Mouse (Mus musculus) thymus, adult 2 months (tissue): ENCODE results near the gene Pom121l2. TPM values are rescaled to one million over a fixed set of nuclear protein-coding genes. Genes with fewer than 3 reads are reported as not detected.

Experiments used
- DNase-seq: peaks from one replicate; pipeline ENCODE4 v3.0.0; 2021
- H3K27ac ChIP-seq: fragments of 200-500 bp; 2 replicates; pipeline ENCODE4 v1.5.1; 2012; ENCODE audit warnings: low read length, control low read depth; ENCODE audit not compliant: control insufficient read depth, insufficient read depth
- H3K27me3 ChIP-seq: fragments of 200-500 bp; 2 replicates; pipeline ENCODE4 v1.6.1; 2012; ENCODE audit warnings: mild to moderate bottlenecking, low read length, moderate library complexity, mixed read lengths; ENCODE audit not compliant: control insufficient read depth, insufficient read depth
- H3K36me3 ChIP-seq: fragments of 200-500 bp; 2 replicates; pipeline ENCODE4 v1.6.1; 2012; ENCODE audit warnings: mild to moderate bottlenecking, low read length, moderate library complexity; ENCODE audit not compliant: control insufficient read depth, insufficient read depth
- H3K4me1 ChIP-seq: fragments of 200-500 bp; replicated peaks from 2 replicates; pipeline ENCODE4 v1.6.1; 2012; ENCODE audit warnings: low read length; ENCODE audit not compliant: control insufficient read depth, insufficient read depth
- H3K4me3 ChIP-seq: fragments of 200-500 bp; 2 replicates; pipeline ENCODE4 v1.5.1; 2012; ENCODE audit warnings: mild to moderate bottlenecking, low read length, control low read depth, moderate library complexity; ENCODE audit not compliant: control insufficient read depth, insufficient read depth
- CTCF ChIP-seq: fragments of 200-500 bp; IDR thresholded peaks from 2 replicates; pipeline ENCODE4 v1.5.1; 2012; ENCODE audit warnings: mild to moderate bottlenecking, control low read depth, low read length, moderate library complexity, borderline replicate concordance; ENCODE audit not compliant: control insufficient read depth, poor library complexity, insufficient read depth; ENCODE audit errors: extremely low read depth
- POLR2A ChIP-seq: fragments of 200-500 bp; IDR thresholded peaks from 2 replicates; pipeline ENCODE4 v1.6.1; 2012; ENCODE audit warnings: mild to moderate bottlenecking, low read length, control low read depth, moderate library complexity; ENCODE audit not compliant: control insufficient read depth, poor library complexity, insufficient read depth; ENCODE audit errors: extremely low read depth
- WGBS: fragments of 180-500 bp; shearing (Covaris S2); methylation state at CpG from one replicate; pipeline ENCODE4 v1.1.7; 2018; 5-methylcytosine and 5-hydroxymethylcytosine counted together
- polyA plus RNA-seq: library from polyadenylated mRNA; depleted of rRNA; stranded (reverse); fragments of >200 nt; gene quantifications from 2 replicates; pipeline ENCODE4 v1.2.3, GENCODE M21; 2012

The Pom121l2 gene
- polyA plus RNA-seq, 1 experiment = 0.08 TPM

- Histone ChIP-seq H3K27ac (no peak overlapping the region), H3K4me1 (peaks cover 16% of the 10 kb centered on the region), H3K27me3 (peaks cover 4% of the 10 kb centered on the region; the same call in 1 of the 2 replicates), H3K4me3 (peak overlapping the region; percentile 69), H3K36me3 (no peaks in the 10 kb centered on the region)
- TF ChIP-seq CTCF (no peak), POLR2A (no peak)
- DNase-seq = peak; percentile 77
- WGBS = under 1% methylated on average over 38 of the region's 38 CpGs
Observed at GRCm38 (mm10) chr13:22006334-22007120, 25.5 kb downstream of the Pom121l2 start.

DNA sequence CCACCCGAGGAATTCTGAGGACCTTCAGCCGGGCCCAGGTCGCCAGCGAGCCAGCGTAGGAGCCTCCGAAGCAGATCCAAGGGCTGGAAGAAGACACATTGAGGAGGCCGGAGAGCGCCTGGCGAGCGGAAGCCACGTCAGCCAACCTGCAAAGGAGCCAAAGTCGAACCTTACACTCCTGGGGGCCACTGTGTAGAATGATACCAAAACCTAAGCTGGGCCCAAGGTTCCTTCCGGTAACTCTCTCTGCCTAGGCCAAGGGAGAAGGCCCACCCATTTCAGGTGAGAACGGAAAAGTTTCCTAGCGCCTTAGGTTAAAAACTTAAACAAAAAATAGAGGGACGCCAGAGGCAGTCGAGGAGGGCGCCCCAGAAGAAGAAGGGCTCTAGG lies 26.1 kb downstream of the Pom121l2 start:
- peaks cover 11% of the 10 kb centered on the region for H3K4me1 ChIP-seq
- H3K36me3 ChIP-seq = no peaks in the 10 kb centered on the region
- no peak for DNase-seq
- peak overlapping the region; percentile 69 for H3K4me3 ChIP-seq
- H3K27me3 ChIP-seq = peaks cover 4% of the 10 kb centered on the region; the same call in 1 of the 2 replicates
- TF ChIP-seq POLR2A (no peak), CTCF (no peak)
- no peak overlapping the region for H3K27ac ChIP-seq
- 23% methylated on average over 18 of the region's 18 CpGs for WGBS

GRCm38 (mm10) chr13:22007872-22008271 lies 26.9 kb downstream of the Pom121l2 start:
- peaks cover 4% of the 10 kb centered on the region; the same call in 1 of the 2 replicates for H3K27me3 ChIP-seq
- DNase-seq = no peak

GRCm38 (mm10) chr13:22008707-22009106 lies 27.7 kb downstream of the Pom121l2 start:
- WGBS = 93% methylated on average over 3 of the region's 3 CpGs
- no peak for DNase-seq
- Histone ChIP-seq H3K4me1 (peaks cover 11% of the 10 kb centered on the region), H3K4me3 (no peak overlapping the region), H3K27ac (no peak overlapping the region), H3K27me3 (peaks cover 6% of the 10 kb centered on the region; the same call in 1 of the 2 replicates), H3K36me3 (no peaks in the 10 kb centered on the region)
- no peak for TF ChIP-seq POLR2A
- TF ChIP-seq CTCF = no peak

More at GRCm38 (mm10) chr13:22007872-22008271, 26.9 kb downstream of the Pom121l2 start:
- H3K4me3 ChIP-seq = no peak overlapping the region
- peaks cover 11% of the 10 kb centered on the region for H3K4me1 ChIP-seq
- no peak overlapping the region for H3K27ac ChIP-seq
- H3K36me3 ChIP-seq = no peaks in the 10 kb centered on the region
- TF ChIP-seq CTCF (no peak), POLR2A (no peak)
- WGBS = 72% methylated on average over 7 of the region's 7 CpGs

DNA sequence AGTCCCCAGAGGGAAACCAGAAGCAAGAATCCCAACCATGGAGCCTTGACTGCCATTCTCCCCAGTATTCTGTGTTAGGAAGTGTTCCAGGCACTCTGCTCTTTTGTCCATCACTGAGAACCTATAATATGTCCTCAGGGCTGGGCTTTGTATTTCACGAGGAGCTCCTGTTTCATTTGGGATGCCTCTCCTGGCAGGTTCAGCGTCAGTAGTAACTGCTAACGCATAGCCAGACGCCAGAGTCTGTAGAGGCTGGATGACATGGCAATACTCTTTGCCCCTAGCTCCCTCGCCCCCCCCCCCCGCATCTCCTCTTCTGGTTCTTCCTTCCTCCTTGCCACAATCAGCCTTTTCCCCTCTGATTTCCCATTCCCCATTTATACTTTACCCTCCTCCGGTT lies 28.6 kb downstream of the Pom121l2 start, which contains the start of gene Prss16:
TSS of gene Prss16 (minus strand) at position 101 of the 400 bp plus-strand sequence.
- H3K4me1 ChIP-seq = peaks cover 17% of the 10 kb centered on the region
- H3K4me3 ChIP-seq = no peak within 1 kb of the TSS
- H3K27ac ChIP-seq = no peak within 1 kb of the TSS
- 16% methylated on average over 6 of the region's 7 CpGs for WGBS
- H3K27me3 ChIP-seq = peaks cover 8% of the 10 kb centered on the region; the same call in 1 of the 2 replicates
- TF ChIP-seq CTCF (no peak), POLR2A (no peak)
- no peaks in the 10 kb centered on the region for H3K36me3 ChIP-seq
- no peak for DNase-seq

DNA sequence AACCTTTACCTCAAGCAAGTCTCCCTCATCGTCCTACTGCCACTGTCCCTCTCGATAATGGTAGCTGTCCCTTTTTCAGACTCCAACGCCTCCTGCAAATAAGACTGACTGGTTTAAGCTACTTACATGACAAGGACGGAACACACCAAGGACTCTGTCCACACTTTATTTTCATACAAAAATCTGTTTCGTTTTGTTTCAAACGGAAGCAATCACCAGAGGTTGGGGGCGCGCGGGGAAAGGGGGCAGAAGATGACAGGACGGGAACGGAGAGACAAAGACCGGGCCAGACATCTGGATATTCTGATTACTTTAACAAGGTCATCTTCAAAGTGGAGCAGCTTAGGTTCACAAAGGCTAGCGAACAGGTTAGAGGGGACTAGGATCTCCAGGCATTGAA lies 32.7 kb downstream of the Pom121l2 start:
- Histone ChIP-seq H3K4me1 (peaks cover 7% of the 10 kb centered on the region; the same call in 1 of the 2 replicates), H3K27ac (no peak overlapping the region), H3K4me3 (no peak overlapping the region), H3K27me3 (peaks cover 6% of the 10 kb centered on the region; the same call in 1 of the 2 replicates), H3K36me3 (no peaks in the 10 kb centered on the region)
- no peak for TF ChIP-seq POLR2A
- TF ChIP-seq CTCF = no peak
- 17% methylated on average over 13 of the region's 13 CpGs for WGBS
- DNase-seq = no peak
